Mouse (Mus musculus) heart, adult 11 months (tissue): Measurements from ENCODE around the gene Cpt2.

ENCODE experiments used
- DNase-seq: peaks from one replicate; pipeline ENCODE4 v3.0.0; 2022

Cpt2 gene

GRCm38 (mm10) chr4:107920336-107920735, 3.1 kb downstream of the Cpt2 start:
- DNase-seq = no peak

GRCm38 (mm10) chr4:107910020-107910419, 13.4 kb downstream of the Cpt2 start:
- no peak for DNase-seq

GRCm38 (mm10) chr4:107906561-107906960, 16.8 kb downstream of the Cpt2 start:
- no peak for DNase-seq

GRCm38 (mm10) chr4:107904252-107904651, 19.2 kb downstream of the Cpt2 start:
- DNase-seq = no peak

- DNase-seq = no peak
These were observed 23.2 kb downstream of the Cpt2 start for GRCm38 (mm10) chr4:107900206-107900605.

GRCm38 (mm10) chr4:107899211-107899927, 24.0 kb downstream of the Cpt2 start:
- no peak for DNase-seq

- DNase-seq = no peak
These were observed 30.7 kb downstream of the Cpt2 start for GRCm38 (mm10) chr4:107892663-107893062.

GRCm38 (mm10) chr4:107889731-107890432, 33.5 kb downstream of the Cpt2 start, which contains the start of gene 0610037L13Rik:
Gene 0610037L13Rik (plus strand): TSS chr4:107889813.
- DNase-seq = peak; percentile 99

GRCm38 (mm10) chr4:107889385-107889730, 34.1 kb downstream of the Cpt2 start:
- DNase-seq = no peak

GRCm38 (mm10) chr4:107886371-107886770, 37.0 kb downstream of the Cpt2 start:
- no peak for DNase-seq

GRCm38 (mm10) chr4:107881631-107882030, 41.8 kb downstream of the Cpt2 start:
- DNase-seq = no peak

GRCm38 (mm10) chr4:107879254-107880050, 44.0 kb downstream of the Cpt2 start, which contains the start of gene Magoh:
Gene Magoh (plus strand): TSS chr4:107879755.
- DNase-seq = peak; percentile 99

- no peak for DNase-seq
These were observed 58.5 kb downstream of the Cpt2 start for GRCm38 (mm10) chr4:107864866-107865265.

GRCm38 (mm10) chr4:107858995-107859394, 64.4 kb downstream of the Cpt2 start:
- no peak for DNase-seq

- no peak for DNase-seq
These were observed 66.3 kb downstream of the Cpt2 start for GRCm38 (mm10) chr4:107856958-107857686.
